In the genomic region with DNA sequence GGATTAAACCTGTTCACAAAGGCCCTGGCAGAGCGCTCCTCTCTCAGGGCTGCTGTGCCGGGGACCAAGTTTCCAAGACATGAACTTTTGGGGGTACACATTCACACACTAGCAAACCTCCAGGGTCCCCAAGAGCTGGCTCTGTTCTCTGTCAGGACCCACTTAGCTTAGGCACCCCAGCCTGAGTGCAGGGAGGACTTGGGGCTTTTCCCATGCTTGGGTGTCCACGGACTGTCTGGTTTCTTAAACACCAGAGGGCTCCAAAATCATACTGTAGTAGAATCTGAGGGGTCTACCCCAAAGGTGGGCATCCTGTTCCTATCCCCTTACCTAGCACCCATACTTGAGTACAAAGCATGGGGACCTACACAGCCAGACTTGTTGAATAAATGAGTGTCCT, we compare ENCODE assay signal across 9 mouse cellular contexts. TPM values are rescaled to one million over a fixed set of nuclear protein-coding genes. Genes with fewer than 3 reads are reported as not detected.
A peak's percentile ranks its signal among the peaks of the same experiment; 100 is the strongest.
DNase-seq lines count a peak whose midpoint lies in the region; ATAC-seq and TF ChIP-seq lines count a peak whose summit lies in the region.
"Had no signal": no experiment of that assay in that cellular context is flagged by ENCODE, and none has a peak within 500 bp of the region (broad histone marks: within the 10 kb centered on the region; RNA-seq: fewer than 3 reads in every experiment).

No protein-coding gene starts in this region.

- no peaks in the 10 kb centered on the region for H3K9me3 ChIP-seq in lung, embryonic 14.5 days (ENCODE audit: low read depth, low read length)
- H3K9me3 ChIP-seq in forebrain, embryonic 13.5 days (replicated peaks) = no peaks in the 10 kb centered on the region
- no peaks in the 10 kb centered on the region for H3K9me3 ChIP-seq in intestine, postnatal 0 days (ENCODE audit: control insufficient read depth)
- no peaks in the 10 kb centered on the region for H3K9me3 ChIP-seq in neural tube, embryonic 14.5 days (ENCODE audit: control insufficient read depth, low read length)

- H3K36me3 ChIP-seq in lung, embryonic 14.5 days (ENCODE audit: insufficient read depth) = no peaks in the 10 kb centered on the region
- H3K36me3 ChIP-seq in forebrain, embryonic 13.5 days (ENCODE audit: poor library complexity, severe bottlenecking) = no peaks in the 10 kb centered on the region
- no peaks in the 10 kb centered on the region for H3K36me3 ChIP-seq in intestine, postnatal 0 days (ENCODE audit: control insufficient read depth, insufficient read depth)
- no peaks in the 10 kb centered on the region for H3K36me3 ChIP-seq in neural tube, embryonic 14.5 days (ENCODE audit: control insufficient read depth, insufficient read depth, low read length)

- no peak overlapping the region for H3K27ac ChIP-seq in lung, embryonic 14.5 days (ENCODE audit: low read depth)
- H3K27ac ChIP-seq in forebrain, embryonic 13.5 days = no peak overlapping the region
- no peak overlapping the region for H3K27ac ChIP-seq in intestine, postnatal 0 days (ENCODE audit: low read depth, low read length)
- no peak overlapping the region for H3K27ac ChIP-seq in neural tube, embryonic 14.5 days (ENCODE audit: low read depth, low read length)

- H3K4me2 ChIP-seq in lung, embryonic 14.5 days = peak overlapping the region; percentile 95
- H3K4me2 ChIP-seq in forebrain, embryonic 13.5 days = peak overlapping the region; percentile 92
- peak overlapping the region; percentile 97; the same call in 1 of the 2 replicates for H3K4me2 ChIP-seq in intestine, postnatal 0 days (replicated peaks; ENCODE audit: low read depth)
- peak overlapping the region; percentile 87; the same call in 1 of the 2 replicates for H3K4me2 ChIP-seq in neural tube, embryonic 14.5 days (ENCODE audit: low read depth, low read length)

- no peak overlapping the region for H3K9ac ChIP-seq in lung, embryonic 14.5 days
- peak overlapping the region; percentile 71; the same call in 1 of the 2 replicates for H3K9ac ChIP-seq in forebrain, embryonic 13.5 days
- no peak overlapping the region for H3K9ac ChIP-seq in intestine, postnatal 0 days (ENCODE audit: low read depth, low read length)
- no peak overlapping the region for H3K9ac ChIP-seq in neural tube, embryonic 14.5 days (replicated peaks; ENCODE audit: low read depth, low read length)

- no peaks in the 10 kb centered on the region for H3K4me1 ChIP-seq in lung, embryonic 14.5 days (ENCODE audit: insufficient read depth)
- peaks cover 14% of the 10 kb centered on the region for H3K4me1 ChIP-seq in forebrain, embryonic 13.5 days
- H3K4me1 ChIP-seq in intestine, postnatal 0 days (replicated peaks; ENCODE audit: control insufficient read depth, insufficient read depth, low read length) = no peaks in the 10 kb centered on the region
- 0 out of 2 replicates have a peak, but pooled peaks cover 3% of the 10 kb centered on the region for H3K4me1 ChIP-seq in neural tube, embryonic 14.5 days (ENCODE audit: control insufficient read depth, insufficient read depth, low read length)

- peak overlapping the region; percentile 51 for H3K4me3 ChIP-seq in lung, embryonic 14.5 days (ENCODE audit: low read depth, low read length)
- peak overlapping the region; percentile 49; the same call in 1 of the 2 replicates for H3K4me3 ChIP-seq in forebrain, embryonic 13.5 days
- no peak overlapping the region for H3K4me3 ChIP-seq in intestine, postnatal 0 days (ENCODE audit: low read depth, low read length)
- H3K4me3 ChIP-seq in neural tube, embryonic 14.5 days (ENCODE audit: low read depth, low read length) = no peak overlapping the region; the same call in 1 of the 2 replicates

- no peak for ATAC-seq in lung, embryonic 14.5 days (ENCODE audit: insufficient read depth)
- no peak for ATAC-seq in forebrain, embryonic 13.5 days
- ATAC-seq in intestine, postnatal 0 days = no peak
- no peak for ATAC-seq in neural tube, embryonic 14.5 days (ENCODE audit: low read depth)

- no peaks in the 10 kb centered on the region for H3K27me3 ChIP-seq in lung, embryonic 14.5 days (ENCODE audit: insufficient read depth, low read length)
- H3K27me3 ChIP-seq in forebrain, embryonic 13.5 days = peaks cover 16% of the 10 kb centered on the region
- H3K27me3 ChIP-seq in intestine, postnatal 0 days (replicated peaks; ENCODE audit: control insufficient read depth, insufficient read depth, low read length) = no peaks in the 10 kb centered on the region
- no peaks in the 10 kb centered on the region for H3K27me3 ChIP-seq in neural tube, embryonic 14.5 days (ENCODE audit: control insufficient read depth, insufficient read depth, low read length)

- WGBS in lung, embryonic 14.5 days = 81% methylated on average over 3 of the region's 3 CpGs
- WGBS in forebrain, embryonic 13.5 days = 72% methylated on average over 3 of the region's 3 CpGs
- 88% methylated on average over 3 of the region's 3 CpGs for WGBS in intestine, postnatal 0 days
- WGBS in neural tube, embryonic 14.5 days = 83% methylated on average over 3 of the region's 3 CpGs

- no peak for TF ChIP-seq CTCF in lung, embryonic 14.5 days (IDR thresholded peaks at IDR 0.05; ENCODE audit: low read depth)
- TF ChIP-seq CTCF in intestine, postnatal 0 days (IDR thresholded peaks at IDR 0.05; ENCODE audit: low read depth) = no peak

- DNase-seq in lung, embryonic 14.5 days = no peak
- no peak for DNase-seq in lung, postnatal 10 days
- DNase-seq in right cerebral cortex, postnatal 10 days (ENCODE audit: low spot score in 2 of 2) = no peak
- DNase-seq in cerebellum, adult 9-10 months = no peak
- no peak for DNase-seq in left cerebral cortex, adult 18-20 months (ENCODE audit: low spot score in 2 of 2)
- DNase-seq: retina, postnatal 1 day had no signal

RNA-seq across cellular contexts. Expression of a gene that starts 28.0 kb away (rescaled TPM):
- polyA plus RNA-seq in lung, embryonic 14.5 days (2014; fragmentation: Nextera tagmentation; extraction: Ambion mirVana) = 48.6 TPM in 2 replicates
- 42.7 and 49.4 TPM in 2 replicates for polyA plus RNA-seq in forebrain, embryonic 13.5 days (2015; fragmentation: Nextera tagmentation; extraction: Ambion mirVana)
- polyA plus RNA-seq in intestine, postnatal 0 days (2015; fragmentation: Nextera tagmentation; extraction: Ambion mirVana) = 28.0 and 36.8 TPM in 2 replicates
- polyA plus RNA-seq in neural tube, embryonic 14.5 days (2014; fragmentation: Nextera tagmentation; extraction: Ambion mirVana) = 45.7 and 54.9 TPM in 2 replicates
- total RNA-seq in left cerebral cortex, adult 18-20 months (2021) = 10 to 100 TPM; 36.3 to 45.9 TPM

Comparison
In these comparisons a context has a peak if more than half of its experiments do, and no peak if none do; other contexts are left out.
1. H3K4me3 ChIP-seq: peak in lung, embryonic 14.5 days (single experiment) and forebrain, embryonic 13.5 days (single experiment); none in intestine, postnatal 0 days (single experiment) and neural tube, embryonic 14.5 days (single experiment).
2. Peak in every context shown above with its lines, with median percentiles within 50 percentile points of each other: H3K4me2 ChIP-seq.